Mouse (Mus musculus): ENCODE measurements around the gene Cggbp1.

DNA sequence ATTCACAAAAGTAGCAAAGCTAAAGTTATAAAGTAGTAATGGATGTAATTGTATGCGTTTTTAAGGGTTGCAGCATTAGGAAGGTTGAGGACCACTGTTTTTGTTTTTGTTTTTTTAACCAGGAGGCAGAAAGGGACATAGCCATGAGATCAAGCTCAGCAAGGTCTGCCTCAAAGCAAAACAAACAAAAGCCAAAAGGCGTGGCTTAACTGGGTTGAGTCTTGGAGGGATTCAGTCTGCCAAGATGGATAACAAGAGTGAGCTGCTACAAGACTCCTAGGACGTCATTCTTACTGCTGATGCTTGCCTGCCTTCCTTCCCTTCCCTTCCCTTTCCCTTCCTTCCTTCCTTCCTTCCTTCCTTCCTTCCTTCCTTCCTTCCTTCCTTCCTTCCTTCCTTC is 20.5 kb downstream of the Cggbp1 start:
- TF ChIP-seq POLR2A (IDR thresholded peaks at IDR 0.05; ENCODE audit: borderline replicate concordance, extremely low read depth, low read depth, low read length), result no peak
- no peak for TF ChIP-seq CTCF (IDR thresholded peaks at IDR 0.05; ENCODE audit: insufficient read depth, low read length)

Measured in lung, adult 2 months (tissue).